Mouse (Mus musculus) liver, adult (tissue): ENCODE measurements at regions not wholly inside any gene's neighbourhood (a gene's known extent, or its start where the extent isn't known, plus 50 kb on each side); places are given as distances from the start of the nearest gene placed in this dataset.

ENCODE experiments used
- GATA4 ChIP-seq: IDR thresholded peaks from 2 replicates; pipeline ENCODE4 v1.6.1; 2014; ENCODE audit warnings: mild to moderate bottlenecking, low read length; ENCODE audit not compliant: insufficient replicate concordance

GRCm38 (mm10) chr15:59194421-59194820 is 305.3 kb downstream of the Gm49356 start:
- TF ChIP-seq GATA4: no peak

- no peak for TF ChIP-seq GATA4
Observed at GRCm38 (mm10) chr15:59196351-59196750, 307.3 kb downstream of the Gm49356 start.

GRCm38 (mm10) chr15:59197455-59198391 is 308.6 kb downstream of the Gm49356 start:
- TF ChIP-seq GATA4: peak; percentile 75; the same call in 1 of the 2 replicates

GRCm38 (mm10) chr15:59201386-59201785 is 312.3 kb downstream of the Gm49356 start:
- TF ChIP-seq GATA4: no peak

GRCm38 (mm10) chr15:59201894-59202670 is 313.0 kb downstream of the Gm49356 start:
- no peak for TF ChIP-seq GATA4

- no peak for TF ChIP-seq GATA4
Observed at GRCm38 (mm10) chr15:59203097-59203849, 314.2 kb downstream of the Gm49356 start.

GRCm38 (mm10) chr15:59203850-59204625 is 314.9 kb downstream of the Gm49356 start:
- no peak for TF ChIP-seq GATA4

GRCm38 (mm10) chr15:59205091-59205490 is 316.0 kb downstream of the Gm49356 start:
- TF ChIP-seq GATA4: no peak

GRCm38 (mm10) chr15:59205544-59205943 is 316.4 kb downstream of the Gm49356 start:
- no peak for TF ChIP-seq GATA4

- TF ChIP-seq GATA4: no peak
Observed at GRCm38 (mm10) chr15:59206636-59207035, 317.5 kb downstream of the Gm49356 start.

- no peak for TF ChIP-seq GATA4
Observed at GRCm38 (mm10) chr15:59207976-59208375, 318.9 kb downstream of the Gm49356 start.

GRCm38 (mm10) chr15:59212362-59212761 is 323.3 kb downstream of the Gm49356 start:
- no peak for TF ChIP-seq GATA4

- TF ChIP-seq GATA4: no peak
Observed at GRCm38 (mm10) chr15:59214096-59214495, 325.0 kb downstream of the Gm49356 start.

- no peak for TF ChIP-seq GATA4
Observed at GRCm38 (mm10) chr15:59215239-59215638, 326.1 kb downstream of the Gm49356 start.

- TF ChIP-seq GATA4: no peak
Observed at GRCm38 (mm10) chr15:59217481-59217880, 328.4 kb downstream of the Gm49356 start.

- TF ChIP-seq GATA4: no peak
Observed at GRCm38 (mm10) chr15:59218916-59219315, 329.8 kb downstream of the Gm49356 start.
